Mouse (Mus musculus) right cerebral cortex, postnatal 36 days (tissue): ENCODE measurements around the gene Jam2.

Experiments
- DNase-seq, 2 experiments: peaks; one replicate each; pipeline ENCODE4 v3.0.0; 2022; ENCODE audit warnings: low spot score in 2 of 2, mixed read lengths in 1 of 2

Gene Jam2

GRCm38 (mm10) chr16:84779718-84780117 lies 5.8 kb downstream of the Jam2 start:
- no peak for DNase-seq

GRCm38 (mm10) chr16:84783279-84783678 lies 9.4 kb downstream of the Jam2 start:
- no peak for DNase-seq

- DNase-seq, result no peak
Observed at GRCm38 (mm10) chr16:84784966-84785365, 11.0 kb downstream of the Jam2 start.

GRCm38 (mm10) chr16:84790595-84791165 lies 16.8 kb downstream of the Jam2 start:
- no peak for DNase-seq

GRCm38 (mm10) chr16:84793401-84793800 lies 19.5 kb downstream of the Jam2 start:
- no peak for DNase-seq

GRCm38 (mm10) chr16:84795337-84795736 lies 21.4 kb downstream of the Jam2 start:
- no peak for DNase-seq

- no peak for DNase-seq
Observed at GRCm38 (mm10) chr16:84796678-84797077, 22.8 kb downstream of the Jam2 start.

- DNase-seq, result no peak
Observed at GRCm38 (mm10) chr16:84800038-84800437, 26.1 kb downstream of the Jam2 start.

GRCm38 (mm10) chr16:84802217-84802616 lies 28.3 kb downstream of the Jam2 start:
- DNase-seq, result no peak

- no peak for DNase-seq
Observed at GRCm38 (mm10) chr16:84804866-84805265, 30.9 kb downstream of the Jam2 start.

- no peak for DNase-seq
Observed at GRCm38 (mm10) chr16:84806175-84806574, 32.3 kb downstream of the Jam2 start.

- DNase-seq, result no peak
Observed at GRCm38 (mm10) chr16:84807874-84808273, 34.0 kb downstream of the Jam2 start.

- no peak for DNase-seq
Observed at GRCm38 (mm10) chr16:84810254-84810653, 36.3 kb downstream of the Jam2 start.

- no peak for DNase-seq
Observed at GRCm38 (mm10) chr16:84813852-84814251, 39.9 kb downstream of the Jam2 start.

GRCm38 (mm10) chr16:84814511-84814910 lies 40.6 kb downstream of the Jam2 start:
- no peak for DNase-seq

- DNase-seq, result no peak
Observed at GRCm38 (mm10) chr16:84817423-84817822, 43.5 kb downstream of the Jam2 start.

- no peak for DNase-seq
Observed at GRCm38 (mm10) chr16:84825009-84825408, 51.1 kb downstream of the Jam2 start.

- no peak for DNase-seq
Observed at GRCm38 (mm10) chr16:84831696-84832095, 57.8 kb downstream of the Jam2 start.

- no peak for DNase-seq
Observed at GRCm38 (mm10) chr16:84832736-84833135, 58.8 kb downstream of the Jam2 start.

GRCm38 (mm10) chr16:84834344-84834743 lies 60.4 kb downstream of the Jam2 start:
- no peak for DNase-seq

- DNase-seq, result peak; percentile 93 to 94
Observed at GRCm38 (mm10) chr16:84834745-84835440, 61.0 kb downstream of the Jam2 start, which contains the start of gene Gabpa. Gabpa (plus strand) TSS chr16:84834925.

- peak; percentile 85 to 86 for DNase-seq
Observed at GRCm38 (mm10) chr16:84835441-84835822, 61.5 kb downstream of the Jam2 start, which contains the start of gene Atp5j. Atp5j (minus strand) TSS chr16:84835625.
